Mouse (Mus musculus): ENCODE data around the gene Rps25. TPM values are rescaled to one million over a fixed set of nuclear protein-coding genes. Genes with fewer than 3 reads are reported as not detected.

Rps25 gene
- polyA plus RNA-seq, 1 experiment from 2014 or later = 3,005 TPM

DNA sequence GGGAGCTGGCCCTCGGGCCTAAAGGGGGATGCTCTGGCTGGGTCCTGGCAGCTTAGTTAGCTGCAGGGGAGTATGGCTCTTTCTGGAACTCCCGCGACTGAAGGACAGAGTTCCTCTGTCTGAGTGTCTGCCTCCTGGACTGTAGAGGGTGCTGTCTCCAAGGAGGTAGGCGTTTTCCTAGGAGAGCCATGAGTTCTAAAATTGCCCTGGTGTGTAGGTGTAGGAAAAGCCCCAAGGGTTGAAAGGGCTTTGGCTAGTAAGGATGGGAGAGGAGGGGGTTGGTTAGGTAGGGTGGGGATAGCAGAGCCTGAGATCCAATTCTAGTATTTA lies 47.9 kb downstream of the Rps25 start, which contains the start of gene Upk2:
TSS of gene Upk2 (minus strand) at position 86 of the 330 bp plus-strand sequence.
- H3K9ac ChIP-seq (ENCODE audit: low read length) = no peak within 1 kb of the TSS
- no peak within 1 kb of the TSS for H3K4me3 ChIP-seq (ENCODE audit: low read depth, low read length)
- 25% methylated on average over 4 of the region's 4 CpGs for WGBS
- 0 out of 2 replicates have a peak, but pooled peaks have one; percentile 24 for ATAC-seq (replicated peaks; ENCODE audit: low FRiP score, low TSS enrichment, low read depth)
- no peaks in the 10 kb centered on the region for H3K9me3 ChIP-seq (ENCODE audit: control insufficient read depth, low read length)
- no peak for DNase-seq (ENCODE audit: low spot score)
- H3K27me3 ChIP-seq (replicated peaks; ENCODE audit: control insufficient read depth, insufficient read depth, low read length) = no peaks in the 10 kb centered on the region
- H3K27ac ChIP-seq (ENCODE audit: low read depth) = no peak within 1 kb of the TSS
- no peaks in the 10 kb centered on the region for H3K36me3 ChIP-seq (ENCODE audit: control insufficient read depth, insufficient read depth, low read length)
- H3K4me2 ChIP-seq (ENCODE audit: low read length) = no peak within 1 kb of the TSS
- 0 out of 2 replicates have a peak, but pooled peaks cover 4% of the 10 kb centered on the region for H3K4me1 ChIP-seq (replicated peaks; ENCODE audit: control insufficient read depth, insufficient read depth, low read length)

DNA sequence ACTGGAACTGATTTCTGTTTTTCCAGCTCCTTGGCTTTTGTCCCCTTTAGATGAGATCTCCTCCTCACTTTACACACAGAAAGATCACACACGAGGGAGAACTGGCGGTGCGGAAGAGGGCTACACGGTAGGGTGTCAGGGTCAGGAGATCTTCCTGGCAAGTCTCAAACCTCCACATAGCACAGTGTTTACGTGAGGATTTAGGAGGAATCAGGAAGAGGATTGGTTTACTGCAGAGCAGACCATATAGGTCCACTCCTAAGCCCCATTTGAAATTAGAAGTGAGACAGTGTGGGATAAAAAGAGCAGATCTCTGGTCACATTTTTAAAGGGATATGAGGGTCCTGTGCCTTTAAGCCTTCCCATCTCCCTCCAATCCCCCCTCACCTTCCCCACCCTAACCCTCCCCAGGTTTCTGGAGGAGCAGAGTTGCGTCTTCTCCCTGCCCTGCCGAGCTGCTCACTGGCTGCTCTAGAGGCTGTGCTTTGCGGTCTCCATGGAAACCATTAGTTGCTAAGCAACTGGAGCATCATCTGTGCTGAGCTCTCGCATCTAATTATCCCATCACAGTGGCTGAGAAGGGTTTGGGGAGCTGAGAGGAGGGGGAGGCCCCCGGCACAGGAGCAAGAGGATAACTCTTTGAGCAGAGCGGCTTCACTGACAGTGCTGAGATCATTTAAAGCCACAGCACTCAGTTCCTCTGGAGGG lies 50.2 kb downstream of the Rps25 start:
- 4% methylated on average over 11 of the region's 11 CpGs for WGBS
- 0 out of 2 replicates have a peak, but pooled peaks have one; percentile 38 for ATAC-seq (replicated peaks; ENCODE audit: low FRiP score, low TSS enrichment, low read depth)
- H3K4me2 ChIP-seq (ENCODE audit: low read length) = no peak overlapping the region

More for the DNA sequence above, 50.2 kb downstream of the Rps25 start:
- H3K9ac ChIP-seq (ENCODE audit: low read length) = no peak overlapping the region
- no peaks in the 10 kb centered on the region for H3K27me3 ChIP-seq (replicated peaks; ENCODE audit: control insufficient read depth, insufficient read depth, low read length)
- H3K4me1 ChIP-seq (replicated peaks; ENCODE audit: control insufficient read depth, insufficient read depth, low read length) = 0 out of 2 replicates have a peak, but pooled peaks cover 4% of the 10 kb centered on the region
- H3K27ac ChIP-seq (ENCODE audit: low read depth) = no peak overlapping the region
- no peak overlapping the region for H3K4me3 ChIP-seq (ENCODE audit: low read depth, low read length)
- no peaks in the 10 kb centered on the region for H3K9me3 ChIP-seq (ENCODE audit: control insufficient read depth, low read length)
- peak; percentile 69 for DNase-seq (ENCODE audit: low spot score)
- no peaks in the 10 kb centered on the region for H3K36me3 ChIP-seq (ENCODE audit: control insufficient read depth, insufficient read depth, low read length)

Small RNA genes lying within 50 kb of the gene (microRNA-seq; reads per million reads assigned to microRNA genes)
- gene Mir7085 = 0.25 reads per million

Other genes starting within 250 kb of the Rps25 start
- gene Cbl, start 173.1 kb upstream of the Rps25 start, polyA plus RNA-seq (2014; fragmentation: Nextera tagmentation; extraction: Ambion mirVana) = 18.1 and 19.9 TPM in 2 replicates
- gene Ccdc153, start 166.5 kb upstream of the Rps25 start, polyA plus RNA-seq (2014; fragmentation: Nextera tagmentation; extraction: Ambion mirVana) = not detected in 2 replicates
- gene Pdzd3, start 155.7 kb upstream of the Rps25 start, polyA plus RNA-seq (2014; fragmentation: Nextera tagmentation; extraction: Ambion mirVana) = 3.1 TPM in 2 replicates
- 6.3 and 7.0 TPM in 2 replicates for gene Nlrx1, start 138.5 kb upstream of the Rps25 start, polyA plus RNA-seq (2014; fragmentation: Nextera tagmentation; extraction: Ambion mirVana)
- 3.6 and 4.1 TPM in 2 replicates for gene Abcg4, start 118.5 kb upstream of the Rps25 start, polyA plus RNA-seq (2014; fragmentation: Nextera tagmentation; extraction: Ambion mirVana)
- 18.5 and 22.9 TPM in 2 replicates for gene Hinfp, start 101.5 kb upstream of the Rps25 start, polyA plus RNA-seq (2014; fragmentation: Nextera tagmentation; extraction: Ambion mirVana)
- 5.7 and 5.8 TPM in 2 replicates for gene C2cd2l, start 86.9 kb upstream of the Rps25 start, polyA plus RNA-seq (2014; fragmentation: Nextera tagmentation; extraction: Ambion mirVana)
- gene Dpagt1, start 81.1 kb upstream of the Rps25 start, polyA plus RNA-seq (2014; fragmentation: Nextera tagmentation; extraction: Ambion mirVana) = 45.4 and 46.2 TPM in 2 replicates
- 302 and 311 TPM in 2 replicates for gene H2afx, start 72.4 kb upstream of the Rps25 start, polyA plus RNA-seq (2014; fragmentation: Nextera tagmentation; extraction: Ambion mirVana)
- gene Hmbs, start 62.9 kb upstream of the Rps25 start, polyA plus RNA-seq (2014; fragmentation: Nextera tagmentation; extraction: Ambion mirVana) = 122 and 128 TPM in 2 replicates
- gene Vps11, start 45.5 kb upstream of the Rps25 start, polyA plus RNA-seq (2014; fragmentation: Nextera tagmentation; extraction: Ambion mirVana) = 25.3 and 29.5 TPM in 2 replicates
- gene Hyou1, start 27.6 kb upstream of the Rps25 start, polyA plus RNA-seq (2014; fragmentation: Nextera tagmentation; extraction: Ambion mirVana) = 28.4 and 37.0 TPM in 2 replicates
- gene Slc37a4, start 10.3 kb upstream of the Rps25 start, polyA plus RNA-seq (2014; fragmentation: Nextera tagmentation; extraction: Ambion mirVana) = 37.8 and 38.1 TPM in 2 replicates
- gene Trappc4, start 461 bp downstream of the Rps25 start, polyA plus RNA-seq (2014; fragmentation: Nextera tagmentation; extraction: Ambion mirVana) = 113 and 120 TPM in 2 replicates
- 27.1 and 29.3 TPM in 2 replicates for gene Ccdc84, start 11.4 kb downstream of the Rps25 start, polyA plus RNA-seq (2014; fragmentation: Nextera tagmentation; extraction: Ambion mirVana)
- not detected in 2 replicates for gene Foxr1, start 34.0 kb downstream of the Rps25 start, polyA plus RNA-seq (2014; fragmentation: Nextera tagmentation; extraction: Ambion mirVana)
- 2.1 and 2.3 TPM in 2 replicates for gene Upk2, start 47.8 kb downstream of the Rps25 start, polyA plus RNA-seq (2014; fragmentation: Nextera tagmentation; extraction: Ambion mirVana)
- gene Bcl9l, start 75.7 kb downstream of the Rps25 start, polyA plus RNA-seq (2014; fragmentation: Nextera tagmentation; extraction: Ambion mirVana) = 10.2 TPM in 2 replicates
- 0.82 and 0.89 TPM in 2 replicates for gene Cxcr5, start 154.7 kb downstream of the Rps25 start, polyA plus RNA-seq (2014; fragmentation: Nextera tagmentation; extraction: Ambion mirVana)
- 17.6 and 17.8 TPM in 2 replicates for gene Ddx6, start 197.8 kb downstream of the Rps25 start, polyA plus RNA-seq (2014; fragmentation: Nextera tagmentation; extraction: Ambion mirVana)